Mouse (Mus musculus) left cerebral cortex, adult 8-10 months (tissue): Measurements from ENCODE around the gene Rbms3. TPM values are rescaled to one million over a fixed set of nuclear protein-coding genes. Genes with fewer than 3 reads are reported as not detected.

Experiments
- DNase-seq, 2 experiments: peaks; one replicate each; pipeline ENCODE4 v3.0.0; 2022; ENCODE audit warnings: low spot score in 2 of 2
- total RNA-seq, 4 experiments: library from RNA; stranded (reverse); gene quantifications; 2 replicates each; pipeline ENCODE4 v1.2.4; 2022

Rbms3 gene
- total RNA-seq, 4 experiments from 2014 or later: 12.4 to 18.1 (median 13.6) TPM

DNA sequence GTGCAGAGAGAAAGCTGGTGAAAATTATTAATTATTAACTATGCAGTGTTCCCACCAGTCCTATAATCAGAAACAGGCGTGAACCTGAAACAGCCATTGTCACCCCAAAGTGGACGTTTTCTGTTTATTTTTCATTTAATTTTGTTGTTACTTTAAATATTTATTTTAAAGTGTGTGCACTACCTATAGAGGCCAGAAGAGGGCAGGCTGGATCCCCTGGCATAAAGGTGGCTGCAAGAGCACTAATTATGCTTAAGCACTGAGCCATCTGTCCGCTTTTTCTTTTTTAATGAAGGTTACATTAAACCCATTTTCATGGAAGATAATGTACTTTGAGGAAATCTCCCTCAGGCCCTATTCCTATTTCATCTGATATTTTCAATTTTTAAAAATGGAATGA lies 563.2 kb downstream of the Rbms3 start:
- DNase-seq: no peak

- DNase-seq: no peak
These were observed 564.1 kb downstream of the Rbms3 start for GRCm38 (mm10) chr9:117065601-117066000.

DNA sequence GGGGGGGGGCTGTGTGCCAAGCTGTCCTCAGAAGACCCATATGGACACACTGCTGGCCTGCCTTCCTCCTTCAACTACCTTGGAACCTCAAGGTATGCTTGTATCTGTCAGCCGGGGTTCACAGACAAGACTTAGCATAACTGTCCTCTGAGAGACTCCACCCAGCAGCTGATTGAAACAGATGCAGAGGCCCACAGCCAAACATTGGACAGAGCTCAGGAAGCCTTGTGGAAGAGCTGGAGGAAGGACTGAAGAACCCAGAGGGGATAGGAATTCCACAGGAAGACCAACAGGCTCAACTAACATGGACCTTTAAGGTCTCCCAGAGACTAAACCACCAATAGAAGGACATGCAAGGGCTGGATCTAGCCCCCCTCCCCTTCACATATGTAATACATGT lies 570.1 kb downstream of the Rbms3 start:
- DNase-seq: no peak

DNA sequence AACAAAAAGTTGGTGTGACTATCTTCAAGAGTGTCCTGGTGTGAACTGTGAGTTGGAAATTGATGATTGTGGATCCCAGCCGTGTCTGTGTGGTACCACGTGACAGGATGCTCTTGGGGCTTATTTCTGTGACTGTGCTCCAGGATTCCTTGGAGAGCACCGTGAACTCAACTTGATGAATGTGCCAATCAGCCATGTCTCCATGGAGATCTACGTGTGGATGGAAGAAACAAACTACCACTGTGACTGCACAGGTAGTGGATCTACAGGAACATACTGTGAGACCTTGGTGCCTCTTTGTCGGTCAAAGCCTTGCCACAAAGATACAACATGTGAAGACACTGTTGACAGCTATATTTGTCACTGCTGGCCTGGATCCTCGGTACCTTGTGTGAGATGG lies 570.6 kb downstream of the Rbms3 start:
- DNase-seq: no peak

- no peak for DNase-seq
These were observed 577.8 kb downstream of the Rbms3 start for GRCm38 (mm10) chr9:117051935-117052334.

GRCm38 (mm10) chr9:117048641-117049040 lies 581.1 kb downstream of the Rbms3 start:
- DNase-seq: peak in 1 of 2 experiments; percentile 12

DNA sequence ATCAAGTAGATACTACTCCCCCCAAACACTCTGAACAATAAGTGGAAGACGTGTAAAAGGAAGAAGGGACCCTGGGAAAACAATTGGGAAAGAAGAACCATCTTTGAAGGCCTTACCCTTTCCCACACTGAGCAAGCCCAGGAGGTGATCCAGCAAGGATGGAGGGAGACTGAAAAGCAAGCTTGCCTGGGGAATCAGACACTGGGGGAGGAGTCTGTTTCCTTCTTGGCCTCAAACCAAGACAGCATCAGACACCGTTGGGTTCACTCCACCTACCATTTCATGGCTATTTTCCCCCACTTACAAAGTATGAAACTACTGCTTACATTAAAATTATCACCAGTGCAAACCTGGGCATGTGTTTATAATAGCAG lies 587.7 kb downstream of the Rbms3 start:
- DNase-seq: no peak

- DNase-seq: no peak
These were observed 588.3 kb downstream of the Rbms3 start for GRCm38 (mm10) chr9:117041291-117041992.

GRCm38 (mm10) chr9:117039941-117040453 lies 589.7 kb downstream of the Rbms3 start:
- DNase-seq: no peak

GRCm38 (mm10) chr9:117032690-117033089 lies 597.0 kb downstream of the Rbms3 start:
- no peak for DNase-seq

GRCm38 (mm10) chr9:117031237-117031636 lies 598.5 kb downstream of the Rbms3 start:
- DNase-seq: no peak

DNA sequence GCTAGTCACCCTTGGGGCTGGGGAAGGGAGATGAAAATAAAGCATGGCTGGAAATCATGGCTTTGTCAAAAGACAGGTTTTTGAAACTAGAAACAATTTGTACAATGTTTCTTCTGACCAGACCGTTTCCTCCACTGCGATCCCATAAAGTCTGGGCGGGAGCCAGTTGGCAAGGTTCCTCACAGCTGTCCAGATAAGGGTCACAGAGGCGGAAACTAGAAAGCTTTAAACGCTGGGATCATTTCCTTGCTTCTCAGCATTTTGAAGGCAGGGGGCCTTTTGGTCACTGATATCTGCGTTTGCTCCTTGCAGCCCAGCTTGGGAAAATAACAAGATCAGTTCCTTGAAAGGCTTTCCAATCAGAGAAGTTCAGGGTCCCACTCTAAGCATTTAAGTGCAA lies 598.9 kb downstream of the Rbms3 start:
- no peak for DNase-seq

GRCm38 (mm10) chr9:117029953-117030352 lies 599.8 kb downstream of the Rbms3 start:
- no peak for DNase-seq

- DNase-seq: no peak
These were observed 601.1 kb downstream of the Rbms3 start for GRCm38 (mm10) chr9:117028586-117028985.

DNA sequence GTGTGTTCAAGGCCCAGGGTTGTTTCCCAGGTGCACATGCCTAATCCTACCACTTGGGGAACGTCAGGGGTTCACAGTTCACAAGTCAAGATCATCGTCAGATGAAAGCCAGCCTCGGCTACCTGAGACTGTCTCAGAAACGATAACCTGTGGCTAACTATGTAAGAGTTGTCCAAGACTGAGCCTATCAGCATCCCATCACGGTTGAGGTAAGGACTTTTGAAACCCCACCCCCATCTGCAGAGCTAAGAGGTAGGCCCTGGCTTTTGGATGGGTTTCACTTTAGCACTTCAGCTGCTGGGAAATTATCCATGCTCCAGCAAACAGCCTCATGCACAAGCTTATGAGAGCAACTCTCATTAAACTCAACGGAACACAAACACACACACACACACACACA lies 607.6 kb downstream of the Rbms3 start:
- no peak for DNase-seq

GRCm38 (mm10) chr9:117021506-117021905 lies 608.2 kb downstream of the Rbms3 start:
- DNase-seq: no peak

GRCm38 (mm10) chr9:117020216-117020615 lies 609.5 kb downstream of the Rbms3 start:
- no peak for DNase-seq

DNA sequence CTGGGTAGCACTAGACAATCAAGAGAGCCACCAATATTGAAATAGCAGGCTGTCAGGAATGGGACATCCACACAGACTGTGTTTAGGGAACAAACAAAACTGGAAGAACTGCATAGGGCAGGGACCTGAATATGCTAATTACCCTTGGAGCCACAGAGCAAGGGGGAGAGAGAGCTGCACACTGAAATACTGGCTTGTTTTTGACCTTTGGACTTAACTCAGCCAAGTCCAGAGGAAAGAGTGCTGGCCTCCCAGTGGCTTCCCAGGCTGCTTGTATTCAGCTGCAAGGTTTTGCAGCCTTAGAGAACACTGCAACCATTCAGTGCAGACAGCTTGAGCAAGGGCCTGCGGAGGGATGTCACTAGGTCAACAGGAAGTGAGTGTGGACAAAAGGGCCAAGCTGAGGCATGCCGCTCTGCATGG lies 611.0 kb downstream of the Rbms3 start:
- no peak for DNase-seq

DNA sequence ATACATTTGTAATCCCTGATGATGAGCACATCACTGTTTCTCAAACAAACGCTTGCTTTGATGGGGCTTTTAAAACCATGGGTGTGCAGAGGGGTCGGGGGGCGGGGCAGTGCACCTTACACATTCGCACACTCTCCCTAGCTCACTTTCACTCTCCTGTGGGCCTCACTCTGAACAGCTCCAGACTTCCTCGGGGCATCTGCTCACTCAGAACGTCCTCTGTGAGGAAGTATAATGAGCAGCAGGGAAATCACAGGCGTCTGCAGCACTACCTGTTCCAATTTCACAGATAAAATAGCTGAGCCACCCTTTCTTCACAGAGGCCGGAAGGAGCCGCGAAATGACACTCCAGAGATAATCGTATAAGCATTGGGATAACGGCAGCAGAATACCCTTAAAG lies 611.4 kb downstream of the Rbms3 start:
- DNase-seq: no peak

GRCm38 (mm10) chr9:117016605-117017319 lies 613.0 kb downstream of the Rbms3 start:
- DNase-seq: no peak

GRCm38 (mm10) chr9:117013386-117013785 lies 616.3 kb downstream of the Rbms3 start:
- no peak for DNase-seq

DNA sequence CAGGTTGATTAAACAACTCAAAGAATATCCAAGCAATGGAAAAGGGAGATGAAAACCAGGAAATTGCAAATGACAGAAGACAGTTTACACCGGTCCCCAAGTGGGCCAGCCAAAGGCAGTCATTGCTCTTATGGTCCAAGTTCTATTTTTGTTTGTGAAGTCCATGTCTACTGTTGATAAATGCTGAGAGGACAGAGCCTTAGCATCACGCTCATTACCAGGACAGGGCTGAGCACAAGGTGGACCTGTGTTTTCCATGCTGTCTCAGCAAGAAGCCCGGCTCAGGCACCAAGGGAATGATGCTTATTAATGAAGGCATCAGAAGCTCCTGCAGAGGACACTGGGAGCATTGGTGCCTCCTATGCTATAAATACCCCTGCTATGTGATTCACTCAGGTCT lies 618.9 kb downstream of the Rbms3 start:
- no peak for DNase-seq

DNA sequence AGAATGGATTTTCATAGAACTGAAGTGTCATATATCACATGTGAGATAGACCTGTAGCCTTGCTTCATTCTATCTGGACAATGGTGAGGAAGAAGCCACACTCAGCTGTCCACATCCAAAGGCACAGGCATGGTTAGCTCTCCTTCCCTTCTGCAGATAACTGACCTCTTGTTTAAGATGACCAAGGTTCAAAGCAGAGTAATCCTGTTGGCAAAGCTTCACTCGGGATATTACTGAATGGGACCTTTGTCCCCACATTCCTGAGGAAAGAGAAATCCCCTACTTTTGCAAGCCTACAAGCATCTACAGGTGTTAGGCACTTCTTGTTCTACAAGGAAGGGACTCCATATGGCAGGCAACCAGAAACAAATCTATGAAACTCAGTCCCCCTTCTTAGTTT lies 621.5 kb downstream of the Rbms3 start:
- DNase-seq: no peak
